Mouse (Mus musculus) ES-E14 (cell line): ENCODE data around the gene Pgap3. TPM values are rescaled to one million over a fixed set of nuclear protein-coding genes. Genes with fewer than 3 reads are reported as not detected.
"Not testable (repeated sequence)": the region's sequence is repeated elsewhere in the genome, so short reads cannot be mapped to it uniquely, and the experiment has no call there.

Source experiments
- DNase-seq: peaks from one replicate; pipeline ENCODE4 v3.0.0-alpha.2; 2013; ENCODE audit warnings: low read depth, low spot score
- H3K27ac ChIP-seq: 2 replicates; pipeline ENCODE4 v1.5.1; 2012; ENCODE audit warnings: low read depth, mild to moderate bottlenecking, low read length, moderate library complexity, mixed read lengths; ENCODE audit not compliant: poor library complexity, insufficient read depth, severe bottlenecking
- H3K36me3 ChIP-seq: 2 replicates; pipeline ENCODE4 v1.6.1; 2012; ENCODE audit warnings: mild to moderate bottlenecking, low read length, moderate library complexity, mixed read lengths; ENCODE audit not compliant: control insufficient read depth, poor library complexity, insufficient read depth, severe bottlenecking
- H3K4me1 ChIP-seq, 2 experiments: fragments of 150-350 bp in 1 of 2; sonication (generic) in 1 of 2; 2 replicates each; pipeline ENCODE4 v1.6.1; 2012; ENCODE audit warnings: low read length in 2 of 2, mild to moderate bottlenecking in 1 of 2, mixed read lengths in 1 of 2; ENCODE audit not compliant: control insufficient read depth in 2 of 2, insufficient read depth in 2 of 2, poor library complexity in 1 of 2
- H3K4me3 ChIP-seq, 2 experiments: fragments of 150-350 bp in 1 of 2; sonication (generic) in 1 of 2; 2 replicates each; pipeline ENCODE4 v1.5.1; 2012; ENCODE audit warnings: low read length in 2 of 2, low read depth in 1 of 2, mild to moderate bottlenecking in 1 of 2, mixed read lengths in 1 of 2; ENCODE audit not compliant: insufficient read depth in 1 of 2, poor library complexity in 1 of 2, severe bottlenecking in 1 of 2
- H3K9ac ChIP-seq: 2 replicates; pipeline ENCODE4 v1.6.1; 2012; ENCODE audit warnings: low read depth, mild to moderate bottlenecking, low read length, mixed read lengths; ENCODE audit not compliant: poor library complexity, insufficient read depth, severe bottlenecking
- H3K9me3 ChIP-seq: fragments of 150-350 bp; sonication (generic); 2 replicates; pipeline ENCODE4 v1.6.1; 2012; ENCODE audit warnings: low read depth, mild to moderate bottlenecking, low read length; ENCODE audit not compliant: control insufficient read depth, insufficient read depth
- CHD2 ChIP-seq: IDR thresholded peaks from 2 replicates; pipeline ENCODE4 v1.6.1; 2014; ENCODE audit warnings: mild to moderate bottlenecking, low read depth, low read length, inconsistent platforms
- HCFC1 ChIP-seq: IDR thresholded peaks from 2 replicates; pipeline ENCODE4 v1.6.1; 2012; ENCODE audit warnings: low read length, inconsistent platforms, borderline replicate concordance; ENCODE audit not compliant: insufficient read depth
- MAFK ChIP-seq: IDR thresholded peaks from 2 replicates; pipeline ENCODE4 v1.6.1; 2014; ENCODE audit warnings: mild to moderate bottlenecking, low read depth, low read length, inconsistent platforms; ENCODE audit not compliant: insufficient read depth
- ZC3H11A ChIP-seq: IDR thresholded peaks from 2 replicates; pipeline ENCODE4 v1.6.1; 2012; ENCODE audit warnings: low read depth, mild to moderate bottlenecking, inconsistent platforms, low read length, borderline replicate concordance
- ZNF384 ChIP-seq: IDR thresholded peaks from 2 replicates; pipeline ENCODE4 v1.6.1; 2012; ENCODE audit warnings: low read depth, low read length, inconsistent platforms
- in situ Hi-C, 2 experiments: fragments of 600-800 bp; cut with MboI; formaldehyde crosslinking; loops; one replicate each; pipeline ENCODE4 v1.15.1; 2025; ENCODE audit warnings: low sequenced_read_pairs in 2 of 2, inconsistent platforms in 1 of 2; ENCODE audit not compliant: unreplicated experiment in 2 of 2
- total RNA-seq: library from RNA; depleted of rRNA; stranded (reverse); fragments of 300-350 nt; gene quantifications from 2 replicates; pipeline ENCODE4 v1.2.3, GENCODE M21; 2012

The Pgap3 gene
- total RNA-seq, 1 experiment, result 7.4 TPM

DNA sequence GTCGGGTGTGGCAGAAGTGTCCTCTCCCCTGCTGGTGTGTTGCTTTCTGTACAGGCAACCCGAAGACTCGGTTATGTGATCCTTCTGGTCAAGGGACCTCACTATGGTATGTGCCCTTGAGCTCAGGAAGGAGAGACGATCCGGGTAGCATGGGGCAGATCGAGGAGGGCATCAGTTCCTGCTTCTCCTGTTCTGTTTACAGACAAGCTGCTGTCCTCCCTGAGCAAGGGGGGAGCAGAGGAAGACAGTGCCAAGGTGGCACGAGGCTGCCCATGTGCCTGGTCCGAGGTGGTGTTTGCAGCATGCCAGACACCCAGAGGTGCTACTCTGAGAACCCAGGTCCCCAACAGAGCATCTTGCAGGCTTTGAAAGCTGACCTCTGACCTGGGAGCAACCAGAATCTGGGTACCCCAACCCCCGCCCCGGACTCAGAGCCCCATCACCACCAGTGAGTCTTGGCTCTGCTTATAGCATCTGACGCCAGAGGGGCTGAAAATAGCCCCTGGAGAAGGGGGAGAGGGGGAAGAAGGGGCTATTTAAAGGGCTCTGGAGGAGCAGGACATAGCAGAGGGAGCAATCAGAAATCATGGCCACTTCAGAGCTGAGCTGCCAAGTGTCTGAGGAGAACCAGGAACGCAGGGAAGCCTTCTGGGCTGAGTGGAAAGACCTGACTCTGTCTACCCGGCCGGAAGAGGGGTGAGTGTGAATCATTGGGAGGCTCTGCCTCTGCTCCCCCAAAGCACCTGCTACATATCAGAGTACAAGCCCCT, 16.8 kb downstream of the Pgap3 start, which contains the start of gene Tcap:
Gene Tcap, plus strand, starts transcription at position 551 of the 770 bp plus-strand sequence.
- in situ Hi-C loops, result no loop called here
- no peak within 1 kb of the TSS for H3K27ac ChIP-seq

GRCm38 (mm10) chr11:98382405-98382804, 17.9 kb downstream of the Pgap3 start:
- H3K27ac ChIP-seq, in situ Hi-C loops, H3K4me3 ChIP-seq, H3K9ac ChIP-seq, H3K9me3 ChIP-seq, H3K4me1 ChIP-seq, DNase-seq: not testable (repeated sequence)
- peaks cover 20% of the 10 kb centered on the region; the same call in 1 of the 2 replicates for H3K36me3 ChIP-seq

More for the DNA sequence above, 16.8 kb downstream of the Pgap3 start, which contains the start of gene Tcap:
- no peak within 1 kb of the TSS for H3K9ac ChIP-seq
- no peak for DNase-seq
- peak within 1 kb of the TSS; percentile 33 to 35; a peak in 2 of 4 replicates for H3K4me3 ChIP-seq
- no peaks in the 10 kb centered on the region for H3K9me3 ChIP-seq
- TF ChIP-seq CHD2, result no peak
- TF ChIP-seq HCFC1, result no peak
- TF ChIP-seq MAFK, result no peak
- no peak for TF ChIP-seq ZC3H11A
- no peak for TF ChIP-seq ZNF384
- peaks cover 0 to 8% of the 10 kb centered on the region in 2 experiments; a peak in 1 of 4 replicates for H3K4me1 ChIP-seq
- peaks cover 14% of the 10 kb centered on the region; the same call in 1 of the 2 replicates for H3K36me3 ChIP-seq

DNA sequence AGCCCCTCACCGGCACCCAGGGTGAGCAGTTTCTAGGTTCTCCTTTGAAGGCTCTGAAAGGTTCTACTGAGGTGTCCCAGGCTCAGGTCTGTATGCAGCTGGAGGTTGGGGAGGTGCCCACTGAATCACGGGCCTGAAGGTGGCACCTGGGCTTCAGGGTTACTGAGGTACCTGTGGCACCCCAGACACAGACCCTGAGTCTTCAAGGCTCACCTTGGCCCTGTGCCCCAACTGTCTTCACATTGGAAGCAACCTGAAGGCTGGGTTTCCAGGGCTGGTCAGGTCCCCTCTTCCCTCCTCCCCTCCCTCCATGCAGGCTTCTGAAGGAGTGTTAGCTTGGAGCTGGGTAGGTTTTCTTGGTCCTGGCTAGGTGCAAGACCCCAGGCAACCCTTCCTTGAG, 18.6 kb downstream of the Pgap3 start:
- Histone ChIP-seq H3K27ac (no peak overlapping the region), H3K4me1 (peaks cover 0 to 4% of the 10 kb centered on the region in 2 experiments; a peak in 1 of 4 replicates), H3K4me3 (no peak overlapping the region), H3K9ac (no peak overlapping the region), H3K9me3 (no peaks in the 10 kb centered on the region), H3K36me3 (peaks cover 22% of the 10 kb centered on the region; the same call in 1 of the 2 replicates)
- TF ChIP-seq ZNF384 (no peak), CHD2 (no peak), ZC3H11A (no peak), HCFC1 (no peak), MAFK (no peak)
- in situ Hi-C loops, result no loop called here
- no peak for DNase-seq

GRCm38 (mm10) chr11:98380106-98380505, 20.2 kb downstream of the Pgap3 start:
- no peak overlapping the region for H3K4me3 ChIP-seq
- peaks cover 25% of the 10 kb centered on the region; the same call in 1 of the 2 replicates for H3K36me3 ChIP-seq
- no peak overlapping the region for H3K9ac ChIP-seq
- TF ChIP-seq ZC3H11A (no peak), HCFC1 (no peak), MAFK (no peak), ZNF384 (no peak), CHD2 (no peak)
- in situ Hi-C loops, result no loop called here
- H3K27ac ChIP-seq, result no peak overlapping the region
- DNase-seq, result no peak
- H3K9me3 ChIP-seq, result no peaks in the 10 kb centered on the region
- H3K4me1 ChIP-seq, result peaks cover 0 to 4% of the 10 kb centered on the region in 2 experiments; a peak in 1 of 4 replicates
